Mouse (Mus musculus) olfactory bulb, adult 2 months (tissue): ENCODE data around the gene Nek11. TPM values are rescaled to one million over a fixed set of nuclear protein-coding genes. Genes with fewer than 3 reads are reported as not detected.
A peak's percentile ranks its signal among the peaks of the same experiment; 100 is the strongest.
"Not testable (repeated sequence)": the region's sequence is repeated elsewhere in the genome, so short reads cannot be mapped to it uniquely, and the experiment has no call there.

Experiments
- H3K27ac ChIP-seq: fragments of 200-500 bp; 2 replicates; pipeline ENCODE4 v1.5.1; 2012; ENCODE audit warnings: low read depth, low read length; ENCODE audit not compliant: insufficient read depth
- H3K4me1 ChIP-seq: fragments of 200-500 bp; 2 replicates; pipeline ENCODE4 v1.6.1; 2012; ENCODE audit warnings: low read length; ENCODE audit not compliant: control insufficient read depth, insufficient read depth
- H3K4me3 ChIP-seq: fragments of 200-500 bp; 2 replicates; pipeline ENCODE4 v1.5.1; 2012; ENCODE audit warnings: mild to moderate bottlenecking, low read depth, low read length, moderate library complexity; ENCODE audit not compliant: insufficient read depth
- CTCF ChIP-seq: fragments of 200-500 bp; IDR thresholded peaks from 2 replicates; pipeline ENCODE4 v1.5.1; 2012; ENCODE audit warnings: low read depth, mild to moderate bottlenecking, low read length, moderate library complexity; ENCODE audit not compliant: insufficient read depth
- POLR2A ChIP-seq: fragments of 200-500 bp; IDR thresholded peaks from 2 replicates; pipeline ENCODE4 v1.6.1; 2012; ENCODE audit warnings: mild to moderate bottlenecking, low read depth, low read length, moderate library complexity; ENCODE audit not compliant: insufficient read depth
- WGBS: fragments of 180-500 bp; shearing (Covaris S2); methylation state at CpG from one replicate; pipeline ENCODE4 v1.1.7; 2018; 5-methylcytosine and 5-hydroxymethylcytosine counted together
- polyA plus RNA-seq: library from polyadenylated mRNA; stranded (reverse); fragments of >200 nt; gene quantifications from 2 replicates; pipeline ENCODE4 v1.2.4, GENCODE M21; 2012; ENCODE audit warnings: low replicate concordance; ENCODE audit not compliant: missing spikeins, insufficient read depth, insufficient read length

Gene Nek11
- polyA plus RNA-seq, 1 experiment, result not detected

GRCm38 (mm10) chr9:105131253-105132001, 263.9 kb downstream of the Nek11 start, which contains the start of gene Nudt16:
Gene Nudt16 (minus strand): TSS chr9:105131824.
- Histone ChIP-seq H3K4me3 (peak within 1 kb of the TSS; percentile 62), H3K4me1 (peaks cover 16% of the 10 kb centered on the region), H3K27ac (peak within 1 kb of the TSS; percentile 84)
- under 1% methylated on average over 60 of the region's 60 CpGs for WGBS
- TF ChIP-seq CTCF (0 out of 2 replicates have a peak, but pooled peaks have one; percentile 10), POLR2A (peak; percentile 75)

DNA sequence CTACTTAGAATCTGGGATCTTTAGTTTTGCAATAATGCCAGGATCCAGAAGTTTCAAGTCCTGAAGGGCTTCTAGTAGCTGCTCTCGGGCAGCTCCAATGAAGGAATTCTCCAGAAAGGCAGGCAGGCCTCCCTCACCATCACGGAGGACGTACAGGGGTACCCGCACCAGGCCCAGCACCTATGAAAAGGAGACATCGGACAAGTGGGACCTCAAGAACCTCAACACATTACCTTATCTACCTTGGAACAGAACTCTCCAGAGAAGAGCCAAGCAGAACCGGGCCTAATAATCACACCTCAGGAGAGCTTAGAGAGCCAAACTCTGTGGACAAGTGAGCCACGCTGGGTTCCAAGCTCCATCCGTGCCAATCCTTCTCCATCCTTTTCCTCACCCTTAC, 265.0 kb downstream of the Nek11 start:
- Histone ChIP-seq H3K4me1 (peaks cover 17% of the 10 kb centered on the region), H3K27ac (no peak overlapping the region), H3K4me3 (no peak overlapping the region)
- no peak for TF ChIP-seq POLR2A
- TF ChIP-seq CTCF, result no peak
- WGBS, result 92% methylated on average over 8 of the region's 8 CpGs

GRCm38 (mm10) chr9:105125206-105125605, 270.1 kb downstream of the Nek11 start:
- H3K27ac ChIP-seq, H3K4me3 ChIP-seq, H3K4me1 ChIP-seq: not testable (repeated sequence)
- 90% methylated on average over 3 of the region's 3 CpGs for WGBS

Other genes starting within 250 kb of the Nek11 start
- gene Aste1, start 132 bp downstream of the Nek11 start, polyA plus RNA-seq, result not detected in 2 replicates
- 454 TPM in 1 of 2 replicates, not detected in the other for gene Atp2c1, start 131.8 kb upstream of the Nek11 start, polyA plus RNA-seq
- gene Pik3r4, start 247.5 kb upstream of the Nek11 start, polyA plus RNA-seq, result not detected in 2 replicates